Mouse (Mus musculus) brain, embryonic 14.5 days (tissue): Measurements from ENCODE around the gene Npvf. TPM values are rescaled to one million over a fixed set of nuclear protein-coding genes. Genes with fewer than 3 reads are reported as not detected.

ENCODE experiments used
- DNase-seq: peaks from one replicate; pipeline ENCODE4 v3.0.0-alpha.2; 2011; ENCODE audit warnings: low read depth
- CTCF ChIP-seq: fragments of 200-500 bp; IDR thresholded peaks from 2 replicates; pipeline ENCODE4 v1.5.1; 2012; ENCODE audit warnings: inconsistent platforms, mild to moderate bottlenecking, moderate library complexity, borderline replicate concordance; ENCODE audit not compliant: insufficient read depth, insufficient read length; ENCODE audit errors: extremely low read depth
- POLR2A ChIP-seq: fragments of 200-500 bp; IDR thresholded peaks from 2 replicates; pipeline ENCODE4 v1.6.1; 2012; ENCODE audit warnings: mild to moderate bottlenecking, inconsistent platforms, borderline replicate concordance; ENCODE audit not compliant: poor library complexity, insufficient read depth, insufficient read length, severe bottlenecking; ENCODE audit errors: extremely low read depth
- polyA plus RNA-seq: library from polyadenylated mRNA; depleted of rRNA; stranded (reverse); fragments of >200 nt; gene quantifications from 2 replicates; pipeline ENCODE4 v1.2.3, GENCODE M21; 2012; rRNA removed

The Npvf gene
- polyA plus RNA-seq: 0.22 and 0.39 TPM in 2 replicates

DNA sequence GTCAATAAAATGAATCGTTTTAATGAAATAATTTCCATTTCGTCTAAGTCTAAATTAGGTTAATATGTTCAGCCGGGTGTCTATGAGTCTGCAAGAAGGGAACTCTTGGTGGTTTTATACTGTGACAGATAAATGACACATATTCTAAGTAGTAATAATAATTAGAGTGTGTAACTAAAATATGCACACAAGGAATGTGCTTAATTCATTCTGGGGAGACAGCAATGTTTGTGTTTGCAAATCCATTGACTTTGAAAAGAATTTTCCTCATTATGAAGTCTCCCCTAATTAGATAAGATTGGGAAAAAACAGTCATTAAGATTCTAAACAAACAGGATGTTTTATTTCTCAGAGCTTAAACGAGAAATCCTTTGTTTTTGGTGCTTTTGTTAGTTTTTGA is at the start of gene Npvf:
TSS of gene Npvf (minus strand) at position 84 of the 400 bp plus-strand sequence.
- TF ChIP-seq POLR2A (no peak), CTCF (no peak)
- DNase-seq: peak; percentile 14

DNA sequence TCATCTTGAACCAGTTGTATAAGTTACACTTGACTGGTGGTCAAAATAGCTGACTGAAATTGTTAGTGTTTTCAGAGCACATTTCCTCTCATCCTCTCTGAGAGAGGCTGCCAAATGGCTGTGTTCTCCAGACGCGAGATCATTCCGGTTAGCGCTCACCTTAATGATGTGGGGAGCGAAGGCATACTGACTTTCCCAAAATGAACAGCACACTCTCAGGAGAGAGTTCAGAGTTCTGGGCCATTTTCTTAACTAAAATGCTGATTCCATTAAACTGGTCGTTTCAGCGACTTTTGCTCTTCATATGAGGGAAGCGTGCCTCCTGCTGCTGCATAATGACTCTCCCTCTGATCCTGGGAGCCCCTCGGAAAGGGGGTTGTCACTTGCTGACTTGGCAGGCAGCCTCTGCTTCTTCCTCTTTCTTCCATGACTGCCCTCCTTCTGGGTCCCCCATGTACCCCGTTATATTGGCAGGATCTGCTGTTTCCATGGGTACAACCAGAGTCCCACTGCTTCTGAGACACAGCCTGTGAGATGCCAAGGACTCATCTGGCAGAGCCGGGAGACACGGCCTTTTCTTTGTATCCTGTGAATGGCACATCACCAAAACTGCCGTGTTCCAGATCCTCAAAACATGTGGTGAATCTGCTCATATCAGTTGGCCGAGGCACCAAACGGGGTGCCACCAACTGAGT is 35.0 kb upstream of the Npvf start:
- DNase-seq: peak; percentile 88
- TF ChIP-seq CTCF (no peak), POLR2A (no peak)

DNA sequence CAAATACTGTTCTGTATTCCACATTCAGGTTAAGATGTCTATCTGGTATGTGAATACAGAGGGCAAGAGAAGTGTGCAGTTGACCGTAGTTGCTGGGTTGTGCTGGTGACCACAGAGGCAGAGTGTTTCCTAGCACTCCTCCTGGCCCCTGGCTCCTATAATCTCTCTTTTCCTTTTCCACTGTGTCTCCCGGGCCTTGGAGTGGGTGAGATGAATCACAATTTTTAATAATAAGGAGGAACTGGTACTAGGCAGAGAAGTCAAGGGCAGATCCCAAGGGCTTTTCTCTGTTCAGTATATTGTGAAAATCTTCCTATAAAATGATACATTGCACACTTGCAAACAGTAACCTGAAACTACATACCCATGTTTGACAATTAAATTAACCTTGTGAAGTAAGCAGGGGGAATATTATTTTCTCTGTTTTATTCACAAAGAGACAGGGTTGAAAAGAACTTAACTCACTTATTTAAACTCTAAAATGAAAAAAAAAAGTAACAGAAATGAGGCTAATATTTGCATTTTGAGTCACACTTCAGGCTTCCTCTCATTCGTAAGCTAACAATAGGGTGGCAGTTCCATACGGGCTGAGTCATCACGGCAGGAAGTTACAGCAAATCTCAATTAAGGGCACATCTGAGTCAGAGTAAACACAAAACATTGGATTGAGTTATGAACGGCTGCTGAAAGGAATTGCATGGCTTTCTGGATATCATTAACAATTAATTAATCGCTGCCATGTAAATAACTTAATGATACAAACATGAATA is 30.6 kb upstream of the Npvf start:
- no peak for DNase-seq

GRCm38 (mm10) chr6:50681491-50681890 is 27.3 kb upstream of the Npvf start:
- peak; percentile 56 for DNase-seq
- TF ChIP-seq CTCF: no peak
- no peak for TF ChIP-seq POLR2A

More for the DNA sequence above, 30.6 kb upstream of the Npvf start:
- TF ChIP-seq CTCF (no peak), POLR2A (no peak)

GRCm38 (mm10) chr6:50680224-50681215 is 26.3 kb upstream of the Npvf start:
- TF ChIP-seq POLR2A: no peak
- no peak for TF ChIP-seq CTCF
- peak; percentile 56 for DNase-seq

DNA sequence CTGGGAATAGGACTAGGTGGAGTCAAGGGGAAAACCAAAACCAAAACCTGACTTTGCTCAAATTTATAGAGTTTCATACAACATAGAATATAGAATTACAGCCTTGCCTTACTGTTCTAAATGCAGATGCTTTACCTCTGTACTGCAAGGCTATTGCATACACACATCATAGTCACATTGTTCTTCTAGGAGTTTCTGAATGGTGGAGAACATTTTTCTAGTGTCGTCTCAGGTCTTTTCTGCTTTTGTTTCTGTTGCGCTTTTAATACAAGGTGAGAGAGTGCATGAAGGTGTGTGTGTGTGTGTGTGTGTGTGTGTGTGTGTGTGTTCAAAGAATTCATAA is 25.2 kb upstream of the Npvf start:
- no peak for DNase-seq
- TF ChIP-seq CTCF (no peak), POLR2A (no peak)

GRCm38 (mm10) chr6:50678826-50679485 is 24.7 kb upstream of the Npvf start:
- peak; percentile 99 for TF ChIP-seq CTCF
- no peak for TF ChIP-seq POLR2A
- DNase-seq: peak; percentile 90

DNA sequence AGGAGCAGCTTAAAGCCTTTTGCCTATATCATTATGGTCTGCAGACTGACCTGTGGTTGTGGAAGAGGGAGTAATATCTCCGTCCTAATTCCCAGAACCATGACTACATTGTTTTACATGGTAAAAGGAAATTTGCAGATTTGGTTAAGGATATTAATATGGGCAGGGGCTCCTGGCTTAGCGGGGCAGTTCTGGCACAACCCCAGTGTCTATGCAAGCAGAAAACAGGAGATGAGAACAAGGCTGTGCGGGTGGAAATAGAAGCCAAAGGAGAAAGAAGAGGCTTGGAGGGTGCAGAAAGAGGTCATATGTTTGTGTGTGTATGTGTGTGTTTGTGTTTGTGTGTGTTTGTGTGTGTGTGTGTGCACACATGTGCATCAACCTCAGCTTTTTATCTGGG is 17.0 kb upstream of the Npvf start:
- no peak for TF ChIP-seq POLR2A
- no peak for TF ChIP-seq CTCF
- DNase-seq: no peak

- no peak for DNase-seq
- TF ChIP-seq POLR2A (no peak), CTCF (no peak)
Observed at GRCm38 (mm10) chr6:50666937-50667336, 12.7 kb upstream of the Npvf start.

GRCm38 (mm10) chr6:50665020-50665419 is 10.8 kb upstream of the Npvf start:
- no peak for DNase-seq
- TF ChIP-seq CTCF (no peak), POLR2A (no peak)
